Mouse (Mus musculus) mesoderm, embryonic 11.5 days (tissue): ENCODE measurements around the gene Map1s.

Experiments used
- DNase-seq: peaks from one replicate; pipeline ENCODE4 v3.0.0-alpha.2; 2012; ENCODE audit warnings: low read depth, low spot score

The Map1s gene

DNA sequence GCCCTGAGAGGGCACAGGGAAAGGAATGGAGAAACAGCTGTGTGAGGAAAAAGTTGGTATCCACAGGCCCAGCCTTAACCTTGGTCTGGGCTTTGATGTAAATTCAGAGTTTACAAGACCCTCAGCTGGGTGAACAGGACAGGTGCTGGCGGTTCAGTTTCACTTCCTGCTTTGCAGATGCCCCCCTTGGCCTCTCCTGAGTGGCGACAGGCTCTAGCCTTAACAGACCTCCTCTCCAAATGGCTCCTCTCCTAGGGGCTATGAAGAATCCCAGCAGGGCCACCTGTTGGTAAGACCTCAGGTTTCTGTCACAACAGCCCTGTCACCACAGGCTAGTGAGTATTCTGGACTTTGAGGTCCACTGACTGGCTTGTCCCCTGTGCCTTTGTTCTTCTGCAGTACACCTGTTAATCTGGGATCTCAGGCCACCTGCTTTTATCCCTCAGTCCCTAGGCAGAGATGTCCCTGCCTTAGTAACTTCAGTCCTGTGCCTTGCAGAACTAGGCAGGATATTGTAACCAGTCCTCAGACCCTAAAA, 7.0 kb upstream of the Map1s start:
- DNase-seq: no peak

- DNase-seq: no peak
Measured at GRCm38 (mm10) chr8:70899226-70899625, 6.5 kb upstream of the Map1s start.

GRCm38 (mm10) chr8:70900872-70901387, 4.8 kb upstream of the Map1s start:
- DNase-seq: no peak

GRCm38 (mm10) chr8:70902211-70902610, 3.5 kb upstream of the Map1s start:
- DNase-seq: no peak

- no peak for DNase-seq
Measured at GRCm38 (mm10) chr8:70903112-70903511, 2.6 kb upstream of the Map1s start.

DNA sequence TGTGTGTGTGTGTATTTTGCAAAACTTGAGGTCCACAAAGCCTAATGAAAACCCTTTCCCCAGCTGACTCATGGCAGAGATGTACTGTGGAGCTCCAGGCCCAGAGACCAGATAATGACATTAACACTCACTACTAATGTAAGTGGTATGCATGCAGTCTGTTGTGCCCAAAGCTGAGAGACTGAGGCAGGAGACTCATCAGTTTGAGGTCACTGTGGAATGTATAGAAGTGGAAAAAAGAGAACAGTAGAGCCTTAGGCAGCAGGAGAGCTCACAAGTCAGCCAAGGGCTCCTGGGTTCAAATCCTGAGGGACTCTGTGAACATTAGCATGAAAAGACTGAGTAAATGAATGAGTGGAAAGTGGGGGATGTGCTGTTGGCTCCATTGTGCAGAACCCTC, 2.1 kb upstream of the Map1s start:
- DNase-seq: no peak

- no peak for DNase-seq
Measured at GRCm38 (mm10) chr8:70904532-70904931, 1.2 kb upstream of the Map1s start.

GRCm38 (mm10) chr8:70905463-70905830, 285 bp upstream of the Map1s start:
- DNase-seq: no peak

DNA sequence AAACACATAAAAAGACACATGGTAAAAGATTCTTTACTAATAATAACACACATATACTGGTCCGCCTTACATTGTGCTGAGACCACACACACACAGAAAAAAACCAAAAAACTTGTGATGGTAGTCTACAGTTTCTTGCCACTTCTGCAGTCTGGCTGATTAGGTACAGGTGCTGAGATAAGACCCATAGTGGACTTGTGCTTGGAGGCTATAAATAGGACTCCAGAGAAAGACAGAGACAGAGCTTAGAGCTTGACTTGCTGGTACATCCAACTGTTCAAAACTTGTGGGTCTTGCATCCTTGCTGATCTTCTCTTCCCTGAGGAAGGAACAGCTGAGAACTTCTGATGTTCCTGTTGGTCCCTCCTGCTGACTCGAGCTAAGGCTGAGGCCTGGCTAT, 1.8 kb downstream of the Map1s start:
- no peak for DNase-seq

DNA sequence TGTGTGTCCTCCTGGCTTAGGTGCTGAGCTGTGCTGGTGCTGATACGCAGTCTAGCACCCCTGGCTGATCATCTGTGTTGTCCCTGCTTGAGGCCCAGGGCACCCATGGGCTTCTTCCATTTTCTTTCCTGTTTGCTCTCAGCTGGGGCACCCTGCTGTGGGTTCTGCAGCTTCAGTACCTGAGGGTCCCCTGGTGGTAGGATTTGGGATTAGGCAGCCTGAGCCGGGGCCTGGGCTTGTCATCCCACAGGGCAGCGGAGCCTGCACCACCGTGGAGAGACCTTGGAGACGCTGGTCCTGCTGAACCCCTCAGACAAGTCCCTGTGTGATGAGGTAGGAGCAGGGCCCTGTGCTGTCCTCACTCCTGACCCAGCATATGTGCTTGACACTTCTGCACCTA, 5.9 kb downstream of the Map1s start:
- no peak for DNase-seq

DNA sequence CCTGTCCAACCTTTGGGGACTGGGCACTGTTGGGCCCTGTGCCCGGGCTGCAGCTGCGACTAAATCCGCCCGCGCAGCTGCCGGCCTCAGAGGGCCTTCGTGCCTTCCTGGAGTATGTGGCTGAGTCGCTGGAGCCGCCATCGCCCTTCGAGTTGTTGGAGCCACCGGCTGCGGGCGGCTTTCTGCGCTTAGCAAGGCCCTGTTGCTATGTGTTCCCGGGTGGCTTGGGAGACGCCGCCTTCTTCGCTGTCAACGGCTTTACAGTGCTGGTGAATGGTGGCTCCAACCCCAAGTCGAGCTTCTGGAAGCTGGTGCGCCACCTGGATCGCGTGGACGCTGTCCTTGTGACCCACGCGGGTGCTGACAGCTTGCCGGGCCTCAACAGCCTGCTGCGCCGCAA, 7.2 kb downstream of the Map1s start:
- DNase-seq: no peak

- DNase-seq: no peak
Measured at GRCm38 (mm10) chr8:70913523-70913922, 7.8 kb downstream of the Map1s start.

DNA sequence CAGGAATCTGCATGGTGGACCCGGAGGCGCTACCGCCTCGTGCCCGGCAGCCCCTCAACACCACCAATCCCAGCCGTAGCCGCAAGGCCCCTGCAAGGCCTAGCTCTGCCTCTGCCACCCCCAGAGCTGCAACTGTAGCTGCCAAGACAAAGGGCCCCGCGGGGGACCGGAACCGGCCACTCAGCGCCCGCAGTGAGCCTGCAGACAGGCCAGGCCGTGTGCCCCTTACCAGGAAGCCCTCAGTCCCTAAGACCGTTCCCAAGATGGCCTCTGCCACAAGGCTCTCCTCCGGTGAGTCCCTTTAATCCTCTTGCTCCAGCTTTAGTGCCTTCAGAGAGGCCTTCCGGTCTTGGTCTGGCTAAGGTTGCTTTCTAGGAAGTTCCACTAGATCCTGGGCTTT, 9.0 kb downstream of the Map1s start:
- DNase-seq: no peak

DNA sequence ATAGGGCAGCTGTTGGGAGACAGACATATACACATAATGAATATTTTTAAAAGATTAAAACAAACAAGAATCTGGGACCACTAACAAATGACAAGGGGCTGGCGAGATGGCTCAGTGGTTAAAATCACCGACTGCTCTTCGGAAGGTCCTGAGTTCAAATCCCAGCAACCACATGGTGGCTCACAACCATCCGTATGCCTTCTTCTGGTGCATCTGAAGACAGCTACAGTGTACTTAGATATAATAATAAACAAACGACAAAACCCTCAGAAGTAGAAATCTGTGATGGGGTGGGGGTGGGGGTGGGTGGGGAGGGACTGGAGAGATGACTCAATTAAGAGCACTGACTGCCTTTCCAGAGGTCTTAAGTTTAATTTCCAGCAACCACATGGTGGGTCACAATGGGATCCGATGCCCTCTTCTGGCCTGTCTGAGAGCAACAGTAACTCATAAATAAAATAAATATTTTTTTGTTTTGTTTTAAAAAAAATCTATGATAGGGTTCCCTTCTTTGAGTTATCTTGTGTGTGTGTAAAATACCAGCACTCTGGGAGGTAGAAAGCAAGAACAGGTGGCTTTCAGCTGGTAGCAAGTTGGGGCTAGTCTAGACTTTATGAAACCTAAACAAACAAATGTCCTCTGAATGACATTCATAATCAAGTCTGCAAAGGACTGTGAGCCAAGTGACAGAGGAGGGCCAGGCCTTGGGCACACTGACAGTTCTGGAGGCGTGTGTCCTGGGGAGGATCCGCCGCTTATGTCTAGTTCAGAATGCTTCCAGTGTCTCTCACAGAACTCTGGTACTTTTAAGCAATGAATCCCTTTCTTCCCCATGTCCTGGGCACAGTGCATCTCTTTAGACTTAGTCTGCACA, 14.6 kb downstream of the Map1s start:
- no peak for DNase-seq

GRCm38 (mm10) chr8:70924151-70924550, 18.4 kb downstream of the Map1s start:
- DNase-seq: no peak

DNA sequence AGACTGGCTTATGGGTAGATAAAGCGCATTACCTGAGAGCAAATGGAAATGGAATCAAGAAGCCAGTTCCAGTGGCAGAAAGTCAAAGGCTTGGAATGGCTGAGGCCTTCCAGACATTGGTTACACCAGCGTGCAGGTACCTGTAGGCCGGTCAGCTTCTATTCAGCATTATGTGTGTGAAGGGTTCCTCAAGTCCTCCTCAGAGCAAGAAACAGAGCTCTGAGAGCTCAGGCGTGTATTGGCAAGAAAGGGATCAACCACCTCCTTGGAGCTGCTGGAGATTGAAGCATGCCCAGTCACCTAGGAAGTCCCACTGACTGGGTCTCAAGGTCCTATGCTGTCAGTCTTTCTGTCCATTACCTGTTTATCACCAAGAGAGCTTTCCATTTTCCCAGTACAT, 20.0 kb downstream of the Map1s start:
- DNase-seq: no peak

DNA sequence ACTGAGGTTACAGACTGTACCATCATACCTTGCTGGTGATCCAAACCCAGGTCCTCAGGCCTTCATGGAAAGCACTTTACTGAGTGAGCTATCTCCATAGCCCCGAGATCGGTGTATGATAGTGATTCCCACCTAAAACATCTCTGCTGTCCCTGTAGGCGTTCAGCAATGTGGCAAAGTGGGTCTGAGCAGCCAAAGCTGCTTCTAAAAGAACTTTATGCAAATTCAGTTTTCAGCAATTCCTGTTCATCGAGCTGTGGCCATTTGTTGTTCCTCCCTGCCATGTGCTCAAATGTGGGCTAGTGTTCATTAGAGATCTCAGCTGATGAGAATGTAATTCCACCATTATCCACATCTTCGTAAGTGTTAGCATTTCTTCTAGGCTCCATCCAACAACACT, 20.7 kb downstream of the Map1s start:
- DNase-seq: no peak

- DNase-seq: no peak
Measured at GRCm38 (mm10) chr8:70928096-70928495, 22.4 kb downstream of the Map1s start.

DNA sequence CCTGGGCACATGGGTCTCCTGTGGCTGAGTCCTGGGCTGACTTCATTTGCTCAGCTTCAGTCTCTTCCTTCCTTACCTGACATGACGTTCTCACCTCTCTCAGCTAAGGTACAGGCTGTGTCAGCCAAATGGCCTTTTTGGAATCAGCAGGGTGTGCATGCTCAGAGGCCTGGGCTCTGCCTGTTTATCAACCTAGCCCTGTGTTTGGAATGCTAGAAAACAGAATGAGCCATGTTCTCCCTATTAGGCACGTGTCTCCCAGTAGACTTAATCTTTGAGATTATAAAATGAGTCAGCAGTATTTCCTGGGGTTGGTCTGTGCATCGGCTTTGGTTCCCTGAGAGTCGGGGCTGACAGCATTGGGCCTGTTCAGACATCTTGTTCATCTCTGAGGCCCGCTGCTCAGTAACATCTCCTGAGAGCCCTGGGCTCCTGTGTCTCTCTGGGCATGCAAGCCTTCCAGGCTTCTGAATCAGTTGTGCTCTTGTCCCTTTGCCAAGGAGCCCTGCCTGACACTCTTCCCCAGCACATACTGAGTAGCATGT, 23.1 kb downstream of the Map1s start:
- DNase-seq: no peak

GRCm38 (mm10) chr8:70931731-70932130, 26.0 kb downstream of the Map1s start:
- no peak for DNase-seq

GRCm38 (mm10) chr8:70933036-70933435, 27.3 kb downstream of the Map1s start:
- no peak for DNase-seq

DNA sequence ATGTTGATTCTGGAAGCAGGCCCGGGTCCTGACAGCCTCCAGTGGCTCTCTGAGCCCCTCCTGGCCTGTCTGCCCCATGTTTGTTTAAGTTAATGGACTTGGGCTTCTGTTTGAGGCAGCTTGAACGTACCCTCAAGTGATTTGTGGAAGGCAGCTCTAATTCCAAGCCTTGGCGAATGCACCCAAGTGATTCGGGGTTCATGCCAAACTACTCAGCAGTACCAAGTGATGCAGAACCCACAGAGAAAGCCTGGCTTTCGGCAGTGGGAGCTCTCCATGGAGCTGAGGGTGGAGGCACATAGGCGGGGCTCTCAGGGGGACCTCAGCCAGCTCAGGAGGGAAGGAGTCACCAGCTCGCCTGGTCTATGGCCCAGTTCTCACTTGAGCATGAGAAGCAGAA, 29.1 kb downstream of the Map1s start:
- no peak for DNase-seq

DNA sequence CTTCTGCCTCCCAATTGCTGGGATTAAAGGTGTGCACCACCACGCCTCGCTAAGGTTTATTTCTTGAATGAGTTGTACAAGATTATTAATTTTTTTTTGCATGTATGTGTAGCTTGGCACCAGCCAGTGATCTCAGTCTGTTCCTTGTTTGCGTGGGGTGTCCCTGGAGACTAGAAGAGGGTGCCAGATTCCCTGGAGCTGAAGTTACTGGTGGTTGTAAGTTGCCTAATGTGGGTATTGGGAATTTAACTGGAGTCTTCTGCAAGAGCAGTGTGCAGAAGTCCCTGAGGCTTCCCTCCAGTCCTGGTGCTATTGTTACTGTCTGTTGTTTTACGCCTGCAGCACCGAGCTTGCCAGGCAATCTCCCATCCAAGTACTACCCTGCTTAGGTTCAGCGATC, 31.5 kb downstream of the Map1s start:
- no peak for DNase-seq
